8 mouse cellular contexts compared by ENCODE assay signal in the genomic region with DNA sequence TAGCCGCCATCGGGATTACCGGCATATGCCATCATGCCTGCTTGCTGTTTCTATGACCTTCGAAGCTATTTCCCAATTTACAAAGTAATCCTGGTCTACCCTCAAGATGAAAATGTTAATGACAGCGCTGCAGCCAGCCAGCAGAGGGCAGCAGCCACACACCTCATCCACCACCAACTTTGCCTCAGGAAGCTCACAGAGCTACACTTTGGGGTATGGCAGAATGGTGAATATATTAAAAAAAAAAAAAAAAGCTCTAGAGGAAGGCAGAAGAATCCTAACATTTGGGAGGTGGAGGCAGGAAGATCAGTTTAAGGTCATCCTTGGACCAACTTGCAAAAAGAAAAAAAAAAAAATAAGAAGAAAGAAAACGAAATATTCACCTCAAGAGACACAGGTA. TPM values are rescaled to one million over a fixed set of nuclear protein-coding genes. Genes with fewer than 3 reads are reported as not detected.
DNase-seq lines count a peak whose midpoint lies in the region; ATAC-seq lines count a peak whose summit lies in the region.

No protein-coding gene starts in this region.

- H3K27me3 ChIP-seq in kidney, embryonic 15.5 days, result no peaks in the 10 kb centered on the region
- no peaks in the 10 kb centered on the region for H3K27me3 ChIP-seq in forebrain, embryonic 11.5 days (ENCODE audit: control insufficient read depth, insufficient read depth, low read length)
- H3K27me3 ChIP-seq in megakaryocyte, embryonic 14.5 days (replicated peaks), result peaks cover 14% of the 10 kb centered on the region

- H3K4me3 ChIP-seq in kidney, embryonic 15.5 days (replicated peaks), result no peak overlapping the region
- H3K4me3 ChIP-seq in forebrain, embryonic 11.5 days (ENCODE audit: low read depth, low read length), result no peak overlapping the region
- H3K4me3 ChIP-seq in megakaryocyte, embryonic 14.5 days (replicated peaks), result peak overlapping the region; percentile 90

- DNase-seq in kidney, adult 11 months, result peak; percentile 51
- DNase-seq in c-Kit-positive CD71-negative TER-119-negative erythroid progenitor cells, embryonic 14.5 days (ENCODE audit: low read depth), result peak; percentile 81
- DNase-seq in forebrain, embryonic 11.5 days (ENCODE audit: low spot score), result peak; percentile 90
- DNase-seq in heart, postnatal 36 days, result peak; percentile 61 to 71
- DNase-seq in left cerebral cortex, adult 18-20 months (ENCODE audit: low spot score in 2 of 2), result peak; percentile 75 to 80
- DNase-seq in spleen, postnatal 14 days (ENCODE audit: low spot score in 2 of 2), result peak; percentile 62 to 69

- H3K4me2 ChIP-seq in kidney, embryonic 15.5 days, result no peak overlapping the region
- no peak overlapping the region for H3K4me2 ChIP-seq in forebrain, embryonic 11.5 days (ENCODE audit: low read depth, low read length, severe bottlenecking)

- H3K4me1 ChIP-seq in kidney, embryonic 15.5 days, result peaks cover 11% of the 10 kb centered on the region
- peaks cover 6% of the 10 kb centered on the region for H3K4me1 ChIP-seq in forebrain, embryonic 11.5 days (replicated peaks; ENCODE audit: control insufficient read depth, insufficient read depth, low read length)
- H3K4me1 ChIP-seq in megakaryocyte, embryonic 14.5 days, result peaks cover 56% of the 10 kb centered on the region

- intact Hi-C loops in heart, postnatal 36 days (cut with DNase I), result no loop called here

- no peak overlapping the region for H3K9ac ChIP-seq in kidney, embryonic 15.5 days
- no peak overlapping the region for H3K9ac ChIP-seq in forebrain, embryonic 11.5 days (ENCODE audit: low read length)

- H3K27ac ChIP-seq in kidney, embryonic 15.5 days, result no peak overlapping the region
- no peak overlapping the region for H3K27ac ChIP-seq in forebrain, embryonic 11.5 days (ENCODE audit: low read depth, low read length)

- WGBS in kidney, embryonic 15.5 days, result 14% methylated on average over 6 of the region's 6 CpGs
- WGBS in forebrain, embryonic 11.5 days, result 18% methylated on average over 6 of the region's 6 CpGs

- no peaks in the 10 kb centered on the region for H3K36me3 ChIP-seq in kidney, embryonic 15.5 days
- no peaks in the 10 kb centered on the region for H3K36me3 ChIP-seq in forebrain, embryonic 11.5 days (ENCODE audit: control insufficient read depth, insufficient read depth, low read length)
- peaks cover 9% of the 10 kb centered on the region for H3K36me3 ChIP-seq in megakaryocyte, embryonic 14.5 days (replicated peaks; ENCODE audit: low read length)

- ATAC-seq in kidney, embryonic 15.5 days (replicated peaks; ENCODE audit: low FRiP score), result no peak
- no peak; the same call in 1 of the 2 replicates for ATAC-seq in forebrain, embryonic 11.5 days (replicated peaks; ENCODE audit: low FRiP score)

- no peaks in the 10 kb centered on the region for H3K9me3 ChIP-seq in kidney, embryonic 15.5 days (replicated peaks)
- H3K9me3 ChIP-seq in forebrain, embryonic 11.5 days (ENCODE audit: control insufficient read depth, low read length), result no peaks in the 10 kb centered on the region
- peaks cover 8% of the 10 kb centered on the region for H3K9me3 ChIP-seq in megakaryocyte, embryonic 14.5 days

RNA-seq across cellular contexts. Expression of a gene that starts 20.6 kb away (rescaled TPM):
- 42.7 and 45.5 TPM in 2 replicates for polyA plus RNA-seq in kidney, embryonic 15.5 days (2015; fragmentation: Nextera tagmentation; extraction: Ambion mirVana)
- 55.4 and 59.8 TPM in 2 replicates for polyA plus RNA-seq in forebrain, embryonic 11.5 days (2014; fragmentation: Nextera tagmentation; extraction: Ambion mirVana)
- 10 to 100 TPM; 12.2 to 12.3 TPM for total RNA-seq in heart, postnatal 36 days (2021)
- 10 to 100 TPM; 25.8 to 30.5 TPM for total RNA-seq in left cerebral cortex, adult 18-20 months (2021)
- 4.1 and 37.8 TPM in 2 replicates for polyA plus RNA-seq in megakaryocyte, embryonic 14.5 days (2012; ENCODE audit: insufficient read depth, low replicate concordance)

RNA-seq across cellular contexts. Expression of a gene that starts 57.5 kb away (rescaled TPM):
- 16.7 and 19.3 TPM in 2 replicates for polyA plus RNA-seq in kidney, embryonic 15.5 days (2015; fragmentation: Nextera tagmentation; extraction: Ambion mirVana)
- polyA plus RNA-seq in forebrain, embryonic 11.5 days (2014; fragmentation: Nextera tagmentation; extraction: Ambion mirVana), result 37.1 and 43.0 TPM in 2 replicates
- 1 to 10 TPM; 3.1 to 3.6 TPM for total RNA-seq in heart, postnatal 36 days (2021)
- total RNA-seq in left cerebral cortex, adult 18-20 months (2021), result 10 to 100 TPM; 53.0 to 54.4 TPM
- 77.3 and 236 TPM in 2 replicates for polyA plus RNA-seq in megakaryocyte, embryonic 14.5 days (2012; ENCODE audit: insufficient read depth, low replicate concordance)
